Mouse (Mus musculus) cerebellum, adult (tissue): Measurements from ENCODE around the gene Dtx3.

Experiments used
- ATAC-seq: cut with Nextera tagmentation; 2 replicates; pipeline ENCODE4 v1.9.2; 2017; ENCODE audit warnings: mild to moderate bottlenecking, moderate library complexity, mixed read lengths; ENCODE audit not compliant: insufficient number of reproducible peaks, low FRiP score, low TSS enrichment

Dtx3 gene

DNA sequence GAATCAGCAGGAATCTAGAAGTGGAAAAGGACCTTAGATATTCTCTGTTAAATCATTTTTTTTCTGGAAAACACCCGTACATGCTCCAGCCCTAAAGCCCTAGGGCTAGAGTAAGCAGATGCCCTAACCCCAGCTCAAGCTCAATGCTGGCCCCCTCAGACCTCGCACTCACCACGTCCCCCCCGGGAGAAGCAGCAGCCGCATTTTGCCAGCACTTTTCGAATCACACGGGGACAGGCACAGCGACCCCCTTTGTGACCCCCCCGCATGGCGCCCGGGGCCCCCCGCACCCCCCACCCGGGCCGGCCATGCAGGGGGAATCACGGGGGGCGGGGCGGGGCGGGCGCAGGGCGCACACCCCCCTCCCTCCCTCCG is 7.5 kb downstream of the Dtx3 start:
- ATAC-seq: no peak

GRCm38 (mm10) chr10:127187371-127188078 is 8.0 kb downstream of the Dtx3 start:
- ATAC-seq: peak; percentile 24; the same call in 1 of the 2 replicates

- ATAC-seq: no peak
Measured at GRCm38 (mm10) chr10:127186451-127186850, 9.1 kb downstream of the Dtx3 start.

- ATAC-seq: no peak
Measured at GRCm38 (mm10) chr10:127185506-127185905, 10.0 kb downstream of the Dtx3 start.

- ATAC-seq: no peak
Measured at GRCm38 (mm10) chr10:127185101-127185500, 10.4 kb downstream of the Dtx3 start.

- no peak for ATAC-seq
Measured at GRCm38 (mm10) chr10:127183759-127184158, 11.8 kb downstream of the Dtx3 start.

DNA sequence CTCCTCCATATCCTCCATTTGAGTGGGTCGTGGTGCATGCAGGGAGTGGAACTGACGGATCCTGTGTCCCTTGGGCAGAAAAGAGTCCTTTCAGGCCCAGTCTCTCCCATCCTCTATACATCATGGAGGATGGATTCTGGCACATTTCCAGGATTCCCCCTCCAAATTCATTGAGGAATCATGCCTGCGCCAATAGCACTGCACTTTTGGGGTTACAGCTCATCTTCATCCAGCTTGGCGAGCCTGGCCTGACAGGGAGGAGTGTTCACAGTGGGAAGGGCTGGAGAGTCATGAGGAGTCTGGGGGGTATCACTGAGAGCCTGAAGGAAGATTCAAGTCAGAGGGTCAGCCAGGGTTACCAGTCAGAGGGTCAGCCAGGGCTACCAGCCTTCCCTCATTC is 12.9 kb downstream of the Dtx3 start:
- ATAC-seq: no peak

- no peak for ATAC-seq
Measured at GRCm38 (mm10) chr10:127181566-127181965, 14.0 kb downstream of the Dtx3 start.

DNA sequence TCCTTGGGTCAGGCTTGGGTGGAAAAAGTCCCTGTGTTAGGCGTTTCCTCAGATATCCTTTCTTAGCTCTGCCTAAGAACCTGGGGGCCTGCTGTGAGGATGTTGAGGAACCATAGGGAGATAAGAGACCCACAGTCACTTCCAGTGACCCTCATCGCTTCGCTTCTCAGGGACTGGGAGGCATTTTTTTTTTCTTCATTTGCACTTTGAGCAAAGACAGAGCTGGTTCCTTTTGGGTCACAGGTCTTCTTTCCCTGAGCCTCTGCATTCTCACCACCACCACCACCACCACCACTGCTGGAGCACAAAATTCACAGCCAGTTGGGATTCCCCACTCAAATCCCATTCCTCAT is 14.9 kb downstream of the Dtx3 start:
- no peak for ATAC-seq

- no peak for ATAC-seq
Measured at GRCm38 (mm10) chr10:127179871-127180694, 15.4 kb downstream of the Dtx3 start, which contains the start of gene Slc26a10. TSS of gene Slc26a10 (minus strand) at chr10:127180645.

- ATAC-seq: no peak
Measured at GRCm38 (mm10) chr10:127178286-127179027, 17.1 kb downstream of the Dtx3 start.

GRCm38 (mm10) chr10:127177719-127178118 is 17.8 kb downstream of the Dtx3 start:
- peak; percentile 52 for ATAC-seq

GRCm38 (mm10) chr10:127177235-127177634 is 18.3 kb downstream of the Dtx3 start:
- ATAC-seq: 0 out of 2 replicates have a peak, but pooled peaks have one; percentile 10

DNA sequence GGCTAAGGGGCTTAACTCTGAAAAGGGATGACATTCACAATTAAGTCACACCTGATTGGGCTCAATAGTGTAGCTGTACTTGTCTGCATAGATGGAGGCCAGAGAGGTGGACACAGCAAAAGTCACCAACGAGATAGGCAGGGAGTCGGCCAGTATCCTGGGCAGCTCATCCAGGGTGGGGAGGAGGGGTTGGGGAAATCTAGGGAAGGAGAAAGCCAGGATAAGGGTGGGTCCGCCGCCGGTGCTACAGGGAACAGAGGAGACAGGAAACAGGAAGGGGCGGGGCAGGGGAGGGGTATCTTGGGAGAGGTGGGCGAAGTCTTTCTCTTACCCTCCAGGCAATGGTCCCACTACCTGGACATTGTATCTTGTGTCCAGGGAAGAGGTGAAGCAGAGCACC is 18.8 kb downstream of the Dtx3 start:
- no peak for ATAC-seq

GRCm38 (mm10) chr10:127176228-127176627 is 19.3 kb downstream of the Dtx3 start:
- no peak for ATAC-seq

GRCm38 (mm10) chr10:127174170-127174569 is 21.4 kb downstream of the Dtx3 start:
- no peak for ATAC-seq

GRCm38 (mm10) chr10:127173148-127174065 is 22.1 kb downstream of the Dtx3 start:
- ATAC-seq: no peak

GRCm38 (mm10) chr10:127171631-127172200 is 23.8 kb downstream of the Dtx3 start:
- ATAC-seq: no peak

DNA sequence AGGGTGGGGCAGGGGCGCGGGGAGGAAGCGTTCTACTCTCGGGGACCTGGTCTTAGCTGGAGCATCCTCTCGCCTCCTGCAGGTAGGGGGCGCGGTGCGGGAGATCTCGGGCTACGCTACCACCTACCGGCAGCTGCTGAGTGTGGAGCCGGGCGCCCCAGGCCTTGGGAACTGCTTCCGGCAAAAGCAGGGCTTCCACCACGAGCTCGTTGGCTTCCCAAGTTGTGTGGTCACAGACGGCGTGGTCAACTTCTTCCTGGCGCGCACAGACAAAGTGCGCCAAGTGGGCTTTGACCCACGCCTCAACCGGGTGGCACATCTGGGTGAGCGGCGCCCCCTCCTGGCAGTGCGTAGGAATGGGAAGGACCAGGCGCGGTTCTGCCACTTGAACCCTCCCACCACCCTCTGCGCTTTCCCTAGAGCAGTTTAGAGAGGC is 24.7 kb downstream of the Dtx3 start:
- ATAC-seq: no peak

- no peak for ATAC-seq
Measured at GRCm38 (mm10) chr10:127170002-127170401, 25.5 kb downstream of the Dtx3 start.
